Mouse (Mus musculus) G1E (cell line): Measurements from ENCODE around the gene Exosc10.

Source experiments
- CTCF ChIP-seq: IDR thresholded peaks from 2 replicates; pipeline ENCODE4 v1.5.1; 2012; ENCODE audit warnings: low read depth, low read length, inconsistent platforms, mixed read lengths
- GATA1 ChIP-seq: IDR thresholded peaks from 2 replicates; pipeline ENCODE4 v1.6.1; 2012; ENCODE audit warnings: borderline replicate concordance, low read length, inconsistent platforms, mixed read lengths
- GATA2 ChIP-seq: IDR thresholded peaks from 2 replicates; pipeline ENCODE4 v1.6.1; 2012; ENCODE audit warnings: low read depth, low read length, inconsistent platforms, borderline replicate concordance
- TAL1 ChIP-seq: conservative IDR thresholded peaks from 2 replicates; pipeline ENCODE4 v1.6.1; 2012; ENCODE audit warnings: low read depth, low read length, inconsistent platforms, mixed read lengths

- TF ChIP-seq CTCF (no peak), GATA2 (no peak), GATA1 (no peak), TAL1 (no peak)
These were observed 27.5 kb upstream of the Exosc10 start for GRCm38 (mm10) chr4:148530778-148531177.
